Mouse (Mus musculus) cerebellum, adult 9-11 months (tissue): Measurements from ENCODE around the gene Ccdc125.

Experiments
- DNase-seq: peaks from one replicate; pipeline ENCODE4 v3.0.0; 2022

The Ccdc125 gene

GRCm38 (mm10) chr13:100669291-100670022 is at the start of gene Ccdc125:
Gene Ccdc125 (plus strand): TSS chr13:100669717.
- DNase-seq = no peak

- no peak for DNase-seq
These were observed 47.3 kb upstream of the Ccdc125 start for GRCm38 (mm10) chr13:100622241-100622640.

- no peak for DNase-seq
These were observed 35.3 kb upstream of the Ccdc125 start for GRCm38 (mm10) chr13:100634106-100634691.

DNA sequence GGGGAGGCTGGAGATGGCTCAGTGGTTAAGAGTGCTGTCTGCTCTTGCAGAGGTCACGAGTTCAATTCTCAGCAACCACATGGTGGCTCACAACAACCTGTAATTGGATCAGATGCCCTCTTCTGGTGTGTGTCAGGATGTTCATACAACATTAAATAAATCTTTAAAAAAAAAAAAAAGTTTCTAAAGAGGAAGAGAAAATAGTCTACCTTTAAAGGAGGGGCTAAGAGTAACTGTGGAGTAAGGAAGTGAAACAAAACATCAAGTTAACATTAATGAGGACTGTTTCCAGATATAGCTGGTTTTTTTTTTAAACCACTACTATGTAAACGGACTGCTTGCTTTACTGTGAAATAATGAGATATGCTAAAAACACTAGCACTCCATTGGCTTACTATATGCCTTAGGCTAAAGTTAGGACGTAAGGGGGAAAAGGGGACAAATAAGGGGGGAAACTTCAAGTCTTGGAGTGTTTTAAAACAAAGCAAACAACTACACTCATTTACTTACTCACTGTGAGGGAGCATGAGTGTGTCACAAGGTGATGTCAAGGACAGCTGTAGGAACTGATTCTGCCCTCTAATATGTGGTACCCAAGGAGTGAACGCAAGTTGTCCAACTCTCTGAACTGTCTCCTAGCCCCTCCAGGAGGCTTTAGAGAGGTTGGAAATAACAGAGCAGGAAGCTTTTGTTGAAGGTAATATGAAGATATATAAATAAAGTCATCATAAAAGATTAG is 26.9 kb upstream of the Ccdc125 start:
- DNase-seq = no peak

- no peak for DNase-seq
These were observed 21.3 kb upstream of the Ccdc125 start for GRCm38 (mm10) chr13:100648223-100648622.

- DNase-seq = peak; percentile 95
These were observed 18.7 kb upstream of the Ccdc125 start, which contains the start of the genes Ak6 and Rad17 for GRCm38 (mm10) chr13:100650550-100651438. Gene Ak6 (plus strand): TSS chr13:100650979. Gene Rad17 (minus strand): TSS chr13:100651051.

DNA sequence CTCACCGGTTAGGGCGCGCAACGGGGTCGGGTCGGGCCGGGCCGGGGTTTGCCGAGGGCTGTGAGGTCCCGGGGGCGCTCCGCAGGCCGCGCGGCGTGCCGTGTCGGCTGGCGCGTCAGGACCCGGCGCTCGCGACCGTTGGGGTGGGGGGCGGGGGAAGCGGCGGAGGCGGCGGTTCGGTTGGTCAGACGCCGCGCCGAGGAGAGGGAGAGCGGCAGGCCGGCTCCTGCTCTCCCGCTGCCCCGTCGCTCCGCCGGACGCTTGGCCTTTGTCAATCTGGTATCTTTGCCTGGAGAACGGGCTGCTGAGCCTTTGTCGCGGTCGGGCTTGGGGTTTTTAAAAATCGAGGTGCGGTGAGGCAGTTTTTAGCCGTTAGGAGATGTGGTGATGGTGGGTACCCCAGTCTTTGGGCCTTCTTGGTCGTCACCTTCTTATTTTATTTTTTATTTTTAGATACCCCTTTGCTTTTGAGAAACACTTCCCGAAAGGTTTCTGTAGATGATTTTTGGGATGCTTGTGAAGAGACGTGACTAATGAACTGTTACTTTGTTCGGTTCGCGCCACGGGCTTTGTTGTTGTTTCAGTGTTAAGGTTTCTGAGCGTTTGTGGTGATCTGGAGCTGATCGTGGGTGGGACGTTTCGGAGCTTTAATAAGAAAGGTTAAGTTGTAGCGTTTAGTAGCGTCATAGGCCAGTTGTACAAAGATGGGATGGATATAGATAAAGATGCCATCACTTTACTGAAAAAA is 17.9 kb upstream of the Ccdc125 start, which contains the start of gene Taf9:
Gene Taf9, plus strand, starts transcription at position 141 of the 748 bp plus-strand sequence.
- DNase-seq = no peak

GRCm38 (mm10) chr13:100658091-100658490 is 11.4 kb upstream of the Ccdc125 start:
- no peak for DNase-seq

- DNase-seq = peak; percentile 50
These were observed 9.6 kb upstream of the Ccdc125 start for GRCm38 (mm10) chr13:100659864-100660456.

- no peak for DNase-seq
These were observed 744 bp downstream of the Ccdc125 start for GRCm38 (mm10) chr13:100670181-100670741.

DNA sequence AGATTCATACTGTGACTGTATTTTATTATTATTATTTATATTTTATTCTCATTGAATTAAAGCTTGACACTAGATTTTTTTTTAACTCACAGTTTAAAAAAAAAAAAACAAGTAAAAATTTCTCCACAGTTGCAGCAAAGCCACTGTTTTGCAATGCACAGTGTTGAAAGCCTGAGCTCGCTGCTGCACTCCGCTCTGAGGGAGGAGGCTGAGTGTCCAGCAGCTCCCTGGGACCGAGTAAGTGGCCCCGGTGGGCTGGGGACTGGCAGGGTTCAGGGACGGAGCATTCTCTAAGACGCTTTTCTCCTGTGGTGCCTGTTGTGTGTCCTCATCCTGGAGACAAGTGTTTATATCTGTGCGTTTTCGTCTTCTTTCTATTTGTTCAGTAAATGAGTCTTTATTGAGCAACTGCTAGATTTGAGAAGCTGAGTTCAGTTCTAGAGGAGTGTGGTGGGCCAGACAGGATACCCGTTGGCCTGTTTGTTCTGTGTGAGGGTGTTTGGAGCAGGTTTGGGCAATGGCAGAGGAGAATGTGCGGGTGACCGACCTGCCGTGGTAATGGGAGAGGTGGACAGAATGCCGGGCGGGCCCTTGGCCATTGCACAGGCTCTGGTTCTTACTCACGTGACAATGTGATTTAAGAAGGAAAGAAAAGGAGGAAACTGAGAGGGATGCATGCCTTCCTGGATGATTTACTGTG is 6.6 kb downstream of the Ccdc125 start:
- DNase-seq = no peak

GRCm38 (mm10) chr13:100681615-100682014 is 12.1 kb downstream of the Ccdc125 start:
- DNase-seq = no peak

DNA sequence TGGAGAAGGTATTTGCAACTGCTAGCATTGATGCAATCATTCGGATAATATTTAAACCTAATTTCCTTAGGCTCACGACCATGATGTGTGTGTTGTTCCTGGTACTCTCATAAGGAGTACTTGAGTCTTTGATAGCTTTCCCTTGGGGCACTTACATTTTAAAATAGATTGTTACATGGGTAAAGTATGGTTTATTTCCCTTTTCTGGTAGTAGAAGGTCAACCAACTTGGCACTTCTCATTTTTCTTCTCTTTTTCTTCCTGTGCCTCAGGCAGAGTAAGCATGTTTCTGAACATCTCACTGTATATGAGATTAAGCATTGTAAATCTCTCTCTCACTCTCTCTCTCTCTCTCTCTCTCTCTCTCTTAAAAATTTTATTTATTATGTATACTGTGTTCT is 13.3 kb downstream of the Ccdc125 start:
- DNase-seq = no peak

DNA sequence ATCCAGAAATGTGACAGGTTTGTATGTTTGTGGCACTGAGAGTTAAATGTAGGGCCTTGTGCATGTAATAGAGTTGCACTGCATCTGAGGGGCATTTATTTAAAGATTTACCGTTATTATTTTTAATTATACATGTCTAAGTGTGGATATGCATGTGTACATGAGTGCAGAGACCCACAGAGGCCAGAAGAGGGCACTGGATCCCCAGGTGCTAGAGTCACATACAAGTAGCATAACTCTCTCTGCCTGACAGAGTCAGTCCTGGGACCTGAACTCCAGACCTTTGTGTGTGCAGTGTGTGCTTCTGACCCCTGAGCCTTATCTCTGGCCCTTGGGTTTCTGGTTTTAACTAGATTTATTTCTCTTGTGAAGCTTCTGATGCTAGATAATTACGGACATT is 14.8 kb downstream of the Ccdc125 start:
- DNase-seq = no peak

- no peak for DNase-seq
These were observed 18.0 kb downstream of the Ccdc125 start for GRCm38 (mm10) chr13:100687513-100687912.

DNA sequence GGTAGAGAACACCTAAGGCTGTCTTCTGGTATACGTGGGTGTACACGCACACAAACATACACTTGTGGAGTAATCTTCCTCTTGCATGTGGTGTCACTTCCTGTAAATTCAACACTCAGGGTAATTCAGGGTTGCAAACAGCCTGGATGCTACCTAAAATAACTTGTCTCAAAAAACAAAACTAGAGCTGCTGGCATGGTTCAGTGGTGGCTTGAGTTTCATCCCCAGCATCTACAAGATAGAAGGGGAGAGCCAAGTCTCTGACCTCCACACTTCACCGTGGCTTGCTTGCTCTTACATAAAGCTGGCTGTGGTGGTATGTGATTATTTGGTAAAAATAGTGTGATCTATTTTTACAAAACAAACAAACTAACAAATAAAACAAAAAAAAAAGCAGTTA is 28.0 kb downstream of the Ccdc125 start:
- DNase-seq = no peak

GRCm38 (mm10) chr13:100698866-100699265 is 29.3 kb downstream of the Ccdc125 start:
- no peak for DNase-seq

- DNase-seq = no peak
These were observed 34.0 kb downstream of the Ccdc125 start for GRCm38 (mm10) chr13:100703468-100703867.

DNA sequence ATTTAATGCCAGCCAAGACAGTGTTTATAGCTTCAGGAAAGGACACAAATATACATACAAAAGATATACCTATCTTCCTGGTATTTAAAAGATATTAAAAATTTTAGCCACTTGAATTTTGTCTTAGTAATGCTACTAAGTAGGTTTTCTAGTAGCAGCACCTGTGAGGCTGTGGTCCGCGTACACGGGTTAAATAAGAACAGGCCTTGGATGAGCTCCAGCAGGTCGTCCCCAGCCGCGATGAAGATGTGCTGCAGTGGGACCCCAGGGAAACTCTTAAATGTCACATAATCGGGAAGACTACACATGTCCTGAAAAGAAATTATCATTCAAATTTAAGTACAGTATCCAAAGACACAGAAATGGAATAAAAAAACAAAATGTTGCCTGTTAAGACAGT is 36.7 kb downstream of the Ccdc125 start:
- DNase-seq = no peak

DNA sequence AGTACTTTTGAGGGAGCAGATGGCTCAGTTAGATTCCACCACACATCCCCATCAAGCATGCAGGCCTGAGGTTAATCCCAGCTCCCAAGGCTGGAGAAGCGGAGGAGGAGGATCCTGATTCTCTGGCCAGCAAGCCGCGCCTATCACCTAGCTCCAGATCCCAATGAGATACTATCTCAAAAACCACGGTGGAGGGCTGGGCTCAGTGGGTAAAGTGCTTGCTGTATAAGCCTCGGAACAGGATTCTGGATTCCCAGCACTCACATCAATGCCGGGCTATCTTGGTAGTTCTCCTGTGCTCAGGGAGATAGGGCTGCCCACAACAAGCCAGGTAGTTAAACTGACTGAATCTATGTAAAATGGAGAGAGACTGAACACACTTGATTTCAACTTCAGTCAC is 46.0 kb downstream of the Ccdc125 start:
- DNase-seq = no peak

DNA sequence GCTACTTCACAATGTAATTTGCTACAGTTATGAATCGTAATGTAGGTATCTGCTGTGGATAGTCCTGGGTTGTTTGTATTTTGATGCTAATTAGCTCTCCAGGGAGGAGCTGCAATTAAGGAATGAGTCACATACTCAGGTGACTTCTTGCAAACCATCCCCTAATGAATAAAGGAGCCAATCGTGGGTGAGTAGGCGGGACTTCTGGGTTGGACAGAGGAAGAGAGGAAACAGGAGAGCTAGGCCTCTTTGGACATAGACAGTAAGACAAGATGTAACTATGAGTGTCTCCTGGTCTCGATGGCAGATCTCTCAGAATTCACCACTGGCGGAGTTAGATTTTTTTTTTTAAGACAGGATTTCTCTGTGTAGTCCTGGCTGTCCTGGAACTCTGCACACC is 52.1 kb downstream of the Ccdc125 start:
- no peak for DNase-seq
